Mouse (Mus musculus) spleen, postnatal 36 days (tissue): ENCODE data around the gene Pex14.

ENCODE experiments used
- DNase-seq, 2 experiments: peaks; one replicate each; pipeline ENCODE4 v3.0.0; 2022; ENCODE audit warnings: low spot score in 2 of 2, mixed read lengths in 1 of 2

Pex14 gene

DNA sequence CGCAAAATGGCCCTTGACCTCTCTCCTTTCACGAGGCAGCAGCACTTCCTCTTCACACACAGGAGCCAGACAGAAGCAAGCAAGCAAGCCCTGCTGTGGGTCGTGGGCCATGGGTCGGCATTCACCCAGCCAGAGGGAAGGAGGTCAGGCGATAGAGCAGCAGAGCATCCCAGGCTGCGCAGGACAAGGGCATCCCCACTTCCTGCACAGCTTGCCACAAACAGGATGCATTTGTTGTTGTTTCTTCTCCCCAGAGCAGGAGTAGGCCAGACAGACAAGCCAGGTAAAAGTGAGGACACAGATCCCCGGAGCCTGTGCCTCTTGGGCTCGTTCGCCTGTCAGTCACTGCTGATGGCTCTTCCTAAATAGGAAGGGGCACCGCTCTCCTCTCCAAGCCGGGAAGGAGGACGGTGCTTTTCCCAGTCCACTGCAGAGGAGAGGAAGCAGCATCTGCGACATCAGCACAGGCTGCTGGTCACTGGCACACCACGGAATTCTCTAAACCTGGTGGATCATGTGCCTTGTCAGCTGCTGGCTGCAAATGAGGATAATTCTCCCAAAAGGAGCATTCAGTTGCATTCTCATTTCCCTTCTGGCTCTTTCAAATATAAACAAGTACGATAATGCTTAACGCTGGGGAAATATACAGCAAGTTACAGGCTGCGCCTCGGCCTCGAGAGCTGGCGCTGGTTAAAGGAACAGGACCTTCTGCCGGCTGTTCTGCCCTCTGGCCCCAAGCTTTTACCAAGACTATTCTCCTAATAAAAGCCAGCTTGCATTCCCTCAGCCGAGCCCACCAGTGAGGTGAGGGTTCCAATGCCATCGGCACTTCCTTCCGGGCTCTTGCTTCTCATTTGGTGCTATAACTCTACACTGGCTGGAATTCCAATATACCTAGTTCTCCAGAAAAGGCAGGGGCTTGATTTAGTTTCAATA is 113.9 kb downstream of the Pex14 start:
- DNase-seq: no peak

DNA sequence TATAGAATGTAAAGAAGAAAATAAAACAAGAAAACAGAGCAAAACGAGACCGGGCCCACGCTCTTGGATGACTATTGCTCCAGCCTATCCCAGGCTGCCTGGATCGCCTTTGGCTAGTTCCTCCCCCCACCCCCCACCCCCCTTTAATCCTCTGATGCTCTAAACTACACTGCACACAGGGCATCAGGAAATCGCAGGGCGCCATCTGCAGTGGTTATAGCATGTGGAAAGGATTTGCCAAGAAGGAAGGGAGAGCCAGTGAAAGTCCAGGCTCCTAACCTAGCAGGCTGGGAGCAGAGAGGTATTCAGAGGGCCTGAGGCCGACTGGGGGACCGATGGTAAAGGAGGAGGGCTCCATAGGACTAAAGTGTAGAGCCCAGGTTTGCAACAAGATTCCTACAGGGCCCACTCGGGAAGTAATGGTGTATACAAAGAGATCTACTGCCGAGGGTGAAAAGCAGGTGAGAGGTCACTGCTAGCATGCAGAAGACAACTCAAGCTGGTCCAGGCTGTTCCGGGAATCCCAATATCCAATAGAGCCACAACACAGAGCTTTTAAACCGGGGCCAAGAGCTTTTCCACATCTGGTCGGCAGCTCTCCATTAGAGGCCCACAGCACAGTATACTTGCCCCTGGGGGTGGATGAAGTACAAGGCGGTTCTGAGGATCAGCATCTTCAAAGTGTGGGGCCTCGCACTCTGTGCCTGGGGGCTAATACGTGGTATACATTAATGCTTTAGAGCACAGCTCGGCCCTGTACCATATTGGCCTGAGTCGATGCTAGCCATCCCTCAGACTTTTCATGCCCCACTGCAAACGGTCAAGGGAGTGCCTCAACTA is 114.8 kb downstream of the Pex14 start:
- no peak for DNase-seq

DNA sequence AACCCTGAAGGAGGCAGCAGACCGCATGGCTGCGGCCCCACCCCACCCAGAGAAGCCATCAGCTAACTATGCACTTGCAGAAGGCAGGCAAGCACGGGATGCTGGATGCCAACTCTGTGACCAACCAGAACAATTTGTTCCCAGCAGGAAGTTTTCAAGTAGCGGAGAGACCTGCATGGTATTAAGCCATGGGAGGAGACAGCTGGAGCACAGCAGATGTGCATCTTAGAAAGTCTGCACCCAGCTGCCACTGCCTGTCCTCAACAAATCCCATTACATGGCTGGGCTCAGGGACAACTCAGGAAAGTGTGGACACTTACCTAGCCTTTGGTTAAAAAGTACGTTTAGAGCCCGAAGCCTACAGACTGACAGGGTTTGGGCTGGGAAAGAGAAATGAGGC is 117.4 kb downstream of the Pex14 start:
- no peak for DNase-seq

DNA sequence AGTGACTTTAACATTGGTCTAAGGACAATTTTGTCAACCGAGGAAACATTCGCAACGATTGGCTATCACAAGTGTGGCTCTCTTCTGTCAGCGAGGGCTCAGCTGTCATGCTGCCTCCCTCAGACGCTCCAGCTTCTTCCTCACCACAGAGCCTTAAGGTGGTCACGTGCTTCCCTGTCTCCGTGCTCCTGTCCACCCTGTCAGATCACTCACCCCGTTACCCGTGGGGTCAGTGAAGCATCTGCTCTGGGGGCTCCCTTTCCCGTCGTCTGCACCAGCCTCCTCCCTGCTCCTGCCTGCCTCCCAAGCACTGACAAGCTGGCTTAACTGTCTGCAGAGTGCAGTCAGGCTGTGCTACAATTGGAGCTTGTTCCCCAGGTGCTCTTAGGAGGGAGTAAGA is 119.8 kb downstream of the Pex14 start:
- no peak for DNase-seq

DNA sequence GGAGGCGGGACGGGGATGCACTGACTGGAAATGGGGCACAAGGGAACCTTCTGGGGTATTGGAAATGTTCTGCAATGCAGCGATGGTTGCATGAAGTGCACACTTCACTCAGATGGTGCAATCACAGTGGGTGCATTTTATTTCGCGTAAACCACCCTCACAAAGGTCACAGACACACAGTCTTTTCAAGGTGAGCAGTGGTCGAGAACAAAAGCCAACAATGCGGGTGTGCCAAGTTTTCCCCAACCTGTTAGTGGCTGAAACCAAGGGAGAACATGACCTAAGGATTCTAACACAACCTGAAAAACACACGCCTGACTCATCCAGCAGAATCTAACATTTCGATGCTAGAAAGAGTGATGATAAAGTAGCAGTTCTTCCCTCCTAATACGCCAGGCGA is 120.8 kb downstream of the Pex14 start:
- no peak for DNase-seq

DNA sequence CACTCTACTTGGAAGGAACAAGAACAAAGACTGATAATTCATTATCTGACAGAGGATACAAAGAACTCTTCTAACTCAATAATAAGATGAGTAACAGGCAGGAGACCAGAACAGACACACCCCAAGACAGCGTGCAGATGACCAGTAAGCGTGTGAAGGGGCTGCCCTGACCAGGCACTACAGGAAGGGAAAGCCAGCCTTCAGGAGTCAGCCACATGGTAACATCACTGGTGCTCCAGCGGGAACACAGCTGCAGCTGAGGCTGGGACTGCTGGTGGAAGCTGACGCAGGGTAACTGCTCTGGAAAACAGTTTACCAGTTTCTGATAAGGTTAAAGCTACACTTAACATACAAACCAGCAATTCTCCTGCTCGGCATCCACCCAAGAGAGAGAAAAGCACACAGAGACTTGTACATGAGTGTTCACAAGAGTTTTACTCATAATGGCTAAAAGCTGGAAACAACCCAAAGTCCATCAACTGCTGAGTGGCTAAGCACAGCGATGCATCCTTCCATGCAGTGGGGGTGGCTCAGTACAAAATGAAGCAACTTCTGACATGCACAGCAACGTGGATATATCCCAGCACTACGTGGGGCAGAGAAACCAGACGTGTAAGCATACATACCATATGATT is 121.3 kb downstream of the Pex14 start:
- DNase-seq: no peak

DNA sequence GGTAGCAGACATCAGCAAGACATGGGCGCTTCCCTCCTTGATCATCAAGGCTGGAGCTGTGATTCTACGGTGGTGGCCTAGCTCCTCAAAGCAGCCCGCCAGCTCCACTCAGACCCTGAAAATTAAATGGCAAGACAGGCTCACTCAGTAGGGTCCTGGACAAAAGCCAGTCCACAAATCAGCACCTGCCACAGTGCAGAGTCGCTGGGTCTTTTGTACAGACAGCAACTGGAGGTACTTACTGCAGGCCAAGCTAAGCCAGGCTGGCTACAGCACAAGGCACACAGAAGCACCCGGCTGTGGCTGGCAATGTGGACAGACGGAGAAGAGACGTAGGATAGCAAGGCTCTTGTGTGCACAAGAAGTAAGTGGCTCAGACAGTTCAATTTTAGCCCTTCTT is 124.8 kb downstream of the Pex14 start:
- no peak for DNase-seq

DNA sequence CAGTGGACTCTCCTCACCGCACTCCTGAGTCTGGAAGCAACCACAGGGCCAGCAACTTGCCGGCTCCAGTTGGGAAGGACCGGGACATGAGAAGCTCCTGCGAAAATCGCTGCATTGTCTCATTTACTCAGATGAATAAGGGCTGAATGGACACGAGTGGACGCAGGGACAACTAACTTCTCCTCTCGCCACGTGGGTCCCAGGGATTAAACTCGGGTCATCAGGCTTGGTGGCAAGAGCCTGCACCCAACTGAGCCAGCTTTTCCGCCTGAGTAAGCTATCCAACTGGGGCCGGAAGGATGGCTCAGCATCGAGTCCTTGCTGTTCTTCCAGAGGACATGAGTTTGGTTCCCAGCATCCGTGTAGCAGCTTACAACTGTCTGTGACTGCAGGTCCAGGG is 126.3 kb downstream of the Pex14 start:
- DNase-seq: no peak

DNA sequence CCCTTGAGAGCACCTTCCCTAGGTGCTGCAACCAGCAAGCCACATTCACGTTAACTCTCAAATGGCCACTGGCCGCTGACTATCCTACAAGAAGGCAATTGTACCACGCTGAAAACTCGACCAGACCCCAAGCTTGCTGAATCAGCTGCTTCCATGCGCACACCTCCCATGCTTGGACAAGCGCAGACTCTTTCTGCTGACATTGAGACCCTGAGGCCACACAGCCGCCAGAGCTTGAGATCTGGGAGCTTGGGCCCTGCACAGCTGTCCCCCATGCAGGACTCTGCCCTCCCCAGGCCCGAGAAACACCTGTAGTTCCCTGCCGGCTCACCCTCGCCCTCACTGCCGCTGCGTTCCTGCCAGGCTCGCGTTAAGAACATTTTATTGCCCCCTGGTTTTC is 127.0 kb downstream of the Pex14 start:
- DNase-seq: no peak

DNA sequence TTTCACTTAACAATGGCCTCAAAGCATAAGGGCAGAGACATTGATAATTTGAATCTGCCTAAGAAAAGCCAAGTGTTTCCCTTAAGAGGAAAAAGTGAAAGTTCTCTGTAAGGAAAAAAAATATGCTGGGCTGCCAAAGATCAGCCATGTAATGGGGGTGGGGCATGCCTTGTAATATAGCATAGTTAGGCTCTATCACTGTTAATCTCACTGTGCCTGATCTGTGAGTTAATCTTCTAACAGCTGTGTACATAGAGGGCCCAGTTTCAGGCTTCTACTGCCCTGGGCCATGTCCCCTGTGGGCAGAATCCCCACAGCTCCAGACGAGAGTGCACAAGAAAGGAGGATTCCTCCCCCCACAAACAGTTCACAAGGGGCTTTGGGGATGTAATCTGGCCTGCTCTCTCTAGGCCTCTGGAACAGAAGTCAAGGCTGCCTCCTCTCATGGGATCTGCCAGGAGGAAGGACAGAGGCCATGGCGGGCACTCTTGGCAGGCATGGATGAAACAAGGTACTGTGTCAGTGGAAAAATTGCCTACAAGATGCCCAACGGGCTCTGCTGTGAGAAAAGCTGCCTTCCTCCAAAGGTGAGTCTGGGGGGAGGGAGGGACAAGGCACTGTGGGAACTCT is 127.9 kb downstream of the Pex14 start:
- DNase-seq: no peak

DNA sequence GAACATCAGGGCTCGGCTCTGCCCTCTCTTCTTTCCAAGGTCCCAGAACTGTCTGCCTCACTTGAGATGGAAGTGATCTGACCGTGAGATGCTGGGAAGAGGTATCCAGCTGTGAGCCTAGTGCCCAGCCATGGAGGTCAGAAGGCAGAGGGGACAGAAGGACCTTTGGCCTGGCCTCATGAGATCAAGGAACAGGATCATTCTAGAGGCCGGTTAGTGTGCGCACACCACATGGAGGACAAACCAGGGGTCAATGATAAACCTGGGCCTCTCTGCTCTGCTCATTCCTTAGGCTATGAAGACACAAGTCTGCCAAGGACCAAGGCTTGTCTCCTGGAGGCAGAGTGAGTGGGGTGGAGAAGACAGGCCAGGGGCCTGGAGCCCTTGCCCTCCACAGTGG is 128.9 kb downstream of the Pex14 start:
- DNase-seq: no peak

DNA sequence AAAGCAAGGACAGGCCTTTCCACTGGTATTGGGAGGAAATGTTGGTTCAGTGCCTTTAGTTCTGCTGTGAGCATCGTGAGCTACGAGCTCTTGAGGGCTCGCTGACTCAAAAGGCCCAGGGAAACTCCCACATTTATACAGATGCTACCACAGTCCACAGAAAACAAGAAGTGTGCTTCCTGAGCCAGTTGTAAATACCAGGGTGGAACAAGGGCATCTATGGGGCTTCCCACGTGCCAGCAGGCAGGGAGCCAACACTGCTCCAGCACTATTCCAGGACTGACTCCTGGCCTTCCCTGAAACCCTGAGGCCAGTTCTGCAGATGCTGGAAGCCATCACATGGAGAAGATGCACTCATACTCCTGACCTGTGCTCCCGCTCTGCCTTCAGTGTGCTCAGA is 130.1 kb downstream of the Pex14 start:
- peak in 1 of 2 experiments; percentile 7 for DNase-seq

DNA sequence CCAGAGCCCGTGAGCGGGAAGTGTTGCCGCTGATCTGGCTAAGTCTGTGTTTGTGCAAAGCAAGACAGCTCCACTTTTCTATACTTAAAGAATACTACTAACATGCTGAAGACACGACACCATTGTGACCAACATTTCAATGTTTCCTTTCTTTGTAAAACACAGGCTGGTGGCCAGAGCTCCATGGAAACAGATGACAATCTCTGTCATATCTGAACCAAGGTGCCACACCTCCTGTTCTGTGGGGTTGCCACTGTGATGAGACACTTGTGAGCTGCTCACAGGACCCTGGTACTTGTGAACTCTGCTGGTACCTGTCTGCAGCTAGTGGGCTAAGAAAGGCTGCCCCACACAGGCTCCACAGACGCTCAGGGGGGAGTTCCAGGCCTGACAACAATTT is 130.8 kb downstream of the Pex14 start:
- DNase-seq: no peak

DNA sequence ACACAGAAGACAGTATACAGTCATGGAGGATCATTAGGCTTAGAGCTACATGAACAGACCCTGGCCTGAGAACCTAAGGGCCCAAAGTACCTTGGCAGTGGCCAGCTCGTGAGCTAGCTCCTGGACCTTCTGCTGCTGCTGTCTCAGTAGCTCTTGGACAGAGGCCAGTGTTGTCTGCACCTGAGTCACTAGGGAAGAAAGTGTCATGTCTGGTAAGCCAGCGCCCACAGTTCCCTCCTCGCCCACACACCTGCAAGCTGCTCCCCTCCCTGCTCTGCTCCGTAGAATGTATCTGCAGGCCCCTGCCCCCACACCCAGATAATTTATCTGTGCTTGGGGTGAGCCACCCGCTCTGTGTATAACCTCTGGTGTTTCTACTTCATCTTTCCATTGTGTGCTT is 133.5 kb downstream of the Pex14 start:
- no peak for DNase-seq

DNA sequence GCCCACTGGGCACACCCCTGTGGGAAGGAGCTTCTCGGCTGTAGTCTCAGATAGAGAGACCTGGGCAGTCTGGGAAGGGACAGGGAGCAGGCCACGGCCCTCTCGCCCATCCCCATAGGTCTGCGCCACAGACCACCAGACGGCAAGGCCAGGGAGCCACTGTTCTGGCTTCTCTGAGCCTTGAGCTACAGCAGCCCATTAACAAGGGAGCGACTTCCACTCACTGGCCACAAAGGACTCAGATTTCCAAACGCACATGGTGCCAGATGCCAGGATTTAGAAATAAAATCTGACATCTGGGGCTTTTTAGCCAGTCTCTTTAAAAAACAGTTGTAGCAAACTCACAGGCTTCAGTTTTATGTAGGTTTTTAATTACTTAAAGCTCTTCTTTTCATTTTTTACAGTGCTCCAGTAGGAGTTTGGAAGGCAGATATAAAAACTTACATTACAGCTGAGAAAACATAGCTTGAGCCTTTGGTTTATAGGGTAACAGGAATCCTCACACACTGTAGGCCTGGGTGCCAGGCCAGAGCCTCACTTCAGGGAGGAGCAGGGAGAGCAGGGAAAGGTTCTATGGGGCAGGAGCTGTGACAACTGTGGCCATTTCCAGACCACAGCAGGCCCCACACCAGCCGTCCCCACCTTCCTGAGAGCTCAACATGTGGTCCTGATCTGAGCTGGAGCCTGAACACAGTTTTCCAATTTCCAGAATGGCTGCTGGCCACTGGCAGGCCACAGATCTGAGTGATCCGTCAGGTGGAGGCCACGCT is 134.9 kb downstream of the Pex14 start:
- no peak for DNase-seq

DNA sequence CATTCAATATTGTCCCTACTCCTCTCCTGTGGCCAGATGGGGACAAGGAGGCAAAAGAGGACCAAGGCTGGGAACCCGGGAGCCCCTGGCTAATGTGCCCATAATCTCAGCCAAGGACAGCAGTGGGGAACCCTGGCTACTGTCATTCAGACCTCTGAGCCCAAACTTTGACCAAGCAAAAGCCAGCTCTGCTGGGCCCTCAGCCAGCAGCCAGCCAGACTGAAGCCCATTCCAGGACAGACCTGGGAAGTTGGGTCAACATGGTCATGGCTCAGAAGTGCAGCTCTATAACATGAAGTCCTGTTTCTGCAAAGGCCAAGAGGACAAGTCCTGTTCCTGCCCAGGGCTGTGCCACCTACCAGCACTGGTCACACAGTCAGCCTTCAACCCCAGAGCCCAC is 137.6 kb downstream of the Pex14 start:
- no peak for DNase-seq

DNA sequence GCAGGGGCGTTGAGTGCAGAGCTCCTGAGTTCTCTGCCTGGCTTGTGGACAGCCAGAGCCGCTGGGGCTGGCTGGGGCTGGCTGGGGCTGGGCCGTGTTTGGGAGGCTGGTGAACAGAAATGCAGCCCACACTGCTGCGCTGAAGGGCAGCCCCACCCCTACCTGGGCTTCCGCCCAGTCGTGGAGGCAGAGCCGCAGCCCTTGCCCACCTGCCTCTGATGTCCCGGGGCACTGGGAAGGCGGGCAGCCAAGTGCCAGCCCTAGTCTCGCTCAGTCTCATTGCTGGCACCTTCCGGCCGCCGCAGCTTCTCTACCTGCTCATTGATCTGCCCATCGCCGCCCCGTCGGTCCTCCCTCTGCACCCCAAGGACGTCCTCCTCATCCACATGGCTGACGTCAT is 138.6 kb downstream of the Pex14 start:
- DNase-seq: no peak

DNA sequence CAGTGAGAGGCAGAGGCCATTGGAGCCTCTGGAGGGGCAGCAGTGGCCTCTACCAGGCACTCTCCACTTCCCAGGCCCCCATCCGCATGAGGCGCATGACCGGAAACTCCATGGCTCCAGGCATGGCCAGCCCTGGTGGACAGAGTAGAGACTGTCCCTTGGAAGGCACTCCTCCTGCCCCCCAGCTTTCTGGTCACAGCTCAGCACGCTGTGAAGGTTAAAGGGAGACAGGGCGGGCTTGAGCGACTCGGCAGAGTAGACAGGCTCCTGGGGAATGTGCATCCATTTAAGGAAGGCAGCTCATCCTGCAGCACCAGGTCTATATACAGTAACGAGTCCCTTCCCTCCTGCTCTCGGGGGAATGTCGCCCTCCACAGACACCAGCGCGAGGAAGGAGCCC is 139.7 kb downstream of the Pex14 start:
- no peak for DNase-seq

DNA sequence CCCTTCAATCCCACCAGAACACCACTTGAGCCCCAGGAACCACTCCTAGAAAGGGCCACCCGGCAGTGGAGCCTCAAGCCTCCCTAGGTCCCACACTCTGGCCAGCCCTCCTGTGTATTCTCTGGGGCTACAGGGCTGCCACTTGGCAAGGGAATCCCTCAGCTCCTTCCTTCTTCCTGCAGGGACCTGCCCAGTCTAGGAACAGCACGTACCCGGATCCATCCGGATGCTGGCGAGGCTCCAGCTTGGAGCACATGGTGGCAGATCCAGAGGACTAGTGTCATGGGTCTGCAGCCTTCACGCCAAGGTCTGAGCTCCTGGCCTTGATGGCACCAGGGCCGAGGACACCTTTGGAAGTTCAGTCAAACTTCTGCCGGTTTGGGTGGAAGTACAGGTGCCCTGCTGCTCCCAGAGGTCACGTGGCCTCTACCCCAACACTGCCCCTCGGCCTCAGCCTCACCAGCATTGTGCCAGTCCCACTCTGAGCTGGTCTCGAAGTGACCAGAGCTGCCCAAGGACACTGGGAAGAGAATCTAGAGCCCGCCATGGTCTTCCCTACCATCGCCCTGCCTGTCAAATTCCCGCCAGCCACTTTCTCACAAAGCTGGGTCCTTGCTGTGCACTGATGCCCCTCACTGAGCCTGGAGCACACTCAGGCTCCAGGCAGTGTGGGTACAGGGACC is 144.4 kb downstream of the Pex14 start:
- no peak for DNase-seq

DNA sequence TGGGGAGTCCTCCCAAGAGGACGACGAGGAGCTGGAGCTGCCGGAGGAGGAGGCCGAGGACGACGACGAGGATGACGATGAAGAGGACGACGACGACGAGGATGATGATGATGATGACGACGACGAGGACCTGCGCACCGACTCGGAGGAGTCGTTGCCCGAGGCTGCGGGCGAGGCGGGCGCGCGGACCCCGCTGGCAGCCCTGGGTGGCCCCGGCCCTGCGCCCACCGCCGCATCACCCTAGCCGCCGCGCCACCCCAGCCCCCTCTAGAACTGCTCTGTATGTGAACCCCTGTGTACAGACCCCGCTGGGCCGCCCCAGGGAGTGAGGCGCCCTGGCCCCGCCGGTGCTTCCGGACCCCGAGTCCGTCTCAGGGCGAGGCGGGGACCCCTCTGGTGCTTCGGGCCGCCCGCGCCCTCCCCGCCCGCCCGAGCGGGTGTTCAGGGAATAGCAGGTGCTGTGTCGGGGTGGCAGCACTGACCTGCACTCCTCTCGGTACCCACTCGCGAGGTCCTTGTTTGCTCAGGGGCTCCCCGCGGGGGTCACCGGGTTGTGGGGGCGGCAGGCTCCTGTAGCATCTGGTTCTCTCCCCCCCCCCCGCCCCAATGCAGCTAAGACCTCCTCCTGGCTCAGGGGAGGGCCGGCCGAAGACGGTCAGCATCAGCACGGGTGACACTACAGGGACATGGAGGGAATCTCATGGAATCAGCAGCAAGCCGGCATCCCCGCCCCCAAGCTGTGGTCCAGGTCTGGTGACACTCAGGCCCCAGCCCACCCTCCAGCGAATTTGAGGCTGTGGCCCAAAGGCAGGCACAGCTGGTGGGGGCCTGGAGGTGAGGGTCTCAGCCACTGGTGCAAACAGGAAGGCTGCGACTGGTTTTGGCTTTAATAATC is 147.1 kb downstream of the Pex14 start:
- DNase-seq: no peak
